Mouse (Mus musculus) liver, embryonic 14.5 days (tissue): ENCODE data around the gene Nr3c2. TPM values are rescaled to one million over a fixed set of nuclear protein-coding genes. Genes with fewer than 3 reads are reported as not detected.

Source experiments
- ATAC-seq: fragments of 200-750 bp; cut with Nextera tagmentation; 2 replicates; pipeline ENCODE4 v1.8.0; 2017; ENCODE audit warnings: moderate number of reproducible peaks, mild to moderate bottlenecking, moderate library complexity; ENCODE audit not compliant: insufficient read depth
- DNase-seq, 3 experiments: peaks; one replicate each; pipeline ENCODE4 v3.0.0-alpha.2; 2012 to 2013; ENCODE audit warnings: low read depth in 3 of 3, low spot score in 3 of 3
- H3K27ac ChIP-seq: fragments of 300-500 bp; sonication (generic); 2 replicates; pipeline ENCODE4 v1.5.1; 2014; ENCODE audit warnings: moderate library complexity, mild to moderate bottlenecking, control low read depth, inconsistent platforms
- H3K27me3 ChIP-seq: fragments of 300-500 bp; sonication (generic); 2 replicates; pipeline ENCODE4 v1.6.1; 2014; ENCODE audit warnings: mild to moderate bottlenecking, low read length, moderate library complexity; ENCODE audit not compliant: control insufficient read depth, insufficient read depth
- H3K36me3 ChIP-seq: fragments of 300-500 bp; sonication (generic); replicated peaks from 2 replicates; pipeline ENCODE4 v1.6.1; 2014; ENCODE audit warnings: low read depth; ENCODE audit not compliant: control insufficient read depth, insufficient read depth
- H3K4me1 ChIP-seq, 2 experiments: fragments of 200-500 bp in 1 of 2; fragments of 300-500 bp in 1 of 2; sonication (generic) in 1 of 2; replicated peaks; 2 replicates each; pipeline ENCODE4 v1.6.1; 2012 to 2014; ENCODE audit warnings: antibody characterized with exemption in 1 of 2, inconsistent platforms in 1 of 2, low read length in 1 of 2; ENCODE audit not compliant: control insufficient read depth in 2 of 2, insufficient read depth in 2 of 2
- H3K4me2 ChIP-seq: fragments of 300-500 bp; sonication (generic); 2 replicates; pipeline ENCODE4 v1.6.1; 2014; ENCODE audit warnings: low read depth, mild to moderate bottlenecking, control low read depth, moderate library complexity
- H3K4me3 ChIP-seq, 2 experiments: fragments of 200-500 bp in 1 of 2; fragments of 300-500 bp in 1 of 2; sonication (generic) in 1 of 2; 2 replicates each; pipeline ENCODE4 v1.5.1; 2012 to 2014; ENCODE audit warnings: low read depth in 2 of 2, low read length in 2 of 2, mild to moderate bottlenecking in 2 of 2, control low read depth in 1 of 2, inconsistent platforms in 1 of 2, moderate library complexity in 1 of 2; ENCODE audit not compliant: insufficient read depth in 1 of 2
- H3K9ac ChIP-seq: fragments of 300-500 bp; sonication (generic); replicated peaks from 2 replicates; pipeline ENCODE4 v1.6.1; 2014; ENCODE audit warnings: mild to moderate bottlenecking, control low read depth, moderate library complexity
- H3K9me3 ChIP-seq: fragments of 300-500 bp; sonication (generic); 2 replicates; pipeline ENCODE4 v1.6.1; 2016; ENCODE audit warnings: low read length, mixed read lengths; ENCODE audit not compliant: control insufficient read depth
- CTCF ChIP-seq: IDR thresholded peaks from 2 replicates; pipeline ENCODE4 v1.5.1; 2016; ENCODE audit warnings: antibody characterized with exemption, low read depth, control low read depth
- EP300 ChIP-seq: IDR thresholded peaks from 2 replicates; pipeline ENCODE4 v1.6.1; 2016; ENCODE audit warnings: antibody characterized with exemption, low read depth
- WGBS: fragments of 180-500 bp; shearing (Covaris S2); extraction: QIAGEN DNeasy Blood & Tissue Kit; methylation state at CpG from one replicate; pipeline ENCODE4 v1.1.7; 2014; ENCODE audit not compliant: insufficient replicate concordance; 5-methylcytosine and 5-hydroxymethylcytosine counted together
- polyA plus RNA-seq, 2 experiments: library from polyadenylated mRNA; depleted of rRNA in 1 of 2; stranded (reverse) in 1 of 2; unstranded in 1 of 2; fragments of >200 nt; fragmentation: Nextera tagmentation in 1 of 2; extraction: Ambion mirVana in 1 of 2; gene quantifications; 2 replicates each; pipeline versions ENCODE4 v1.2.1 to v1.2.3; 2012 to 2014

Gene Nr3c2
- polyA plus RNA-seq, 2 experiments = 0.30 to 0.99 TPM

DNA sequence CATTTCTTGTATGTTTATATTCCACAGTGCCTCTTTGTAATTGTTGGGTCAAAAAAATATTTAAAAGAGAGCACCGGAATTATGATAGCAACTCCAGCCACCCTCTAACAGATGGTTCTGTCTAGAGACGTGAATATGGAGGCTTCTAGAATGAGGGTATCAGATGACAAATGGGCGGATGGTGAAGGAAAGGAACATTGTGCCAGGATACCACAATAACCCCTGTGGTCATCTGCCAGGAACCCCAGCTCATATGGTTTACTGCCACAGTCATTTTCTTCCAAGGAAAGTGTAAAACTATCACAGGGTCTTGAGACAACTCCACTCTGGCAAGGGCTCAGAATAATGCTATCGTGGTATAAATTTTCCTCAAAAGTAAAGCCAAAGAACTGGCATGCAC is 289.1 kb downstream of the Nr3c2 start:
- TF ChIP-seq EP300 = no peak
- no peak for TF ChIP-seq CTCF
- DNase-seq = no peak
- Histone ChIP-seq H3K9ac (no peak overlapping the region), H3K4me1 (no peaks in the 10 kb centered on the region), H3K9me3 (no peaks in the 10 kb centered on the region), H3K27me3 (no peaks in the 10 kb centered on the region), H3K36me3 (no peaks in the 10 kb centered on the region), H3K4me2 (no peak overlapping the region), H3K4me3 (no peak overlapping the region), H3K27ac (no peak overlapping the region)
- 49% methylated on average over 4 of the region's 4 CpGs for WGBS
- ATAC-seq = no peak

DNA sequence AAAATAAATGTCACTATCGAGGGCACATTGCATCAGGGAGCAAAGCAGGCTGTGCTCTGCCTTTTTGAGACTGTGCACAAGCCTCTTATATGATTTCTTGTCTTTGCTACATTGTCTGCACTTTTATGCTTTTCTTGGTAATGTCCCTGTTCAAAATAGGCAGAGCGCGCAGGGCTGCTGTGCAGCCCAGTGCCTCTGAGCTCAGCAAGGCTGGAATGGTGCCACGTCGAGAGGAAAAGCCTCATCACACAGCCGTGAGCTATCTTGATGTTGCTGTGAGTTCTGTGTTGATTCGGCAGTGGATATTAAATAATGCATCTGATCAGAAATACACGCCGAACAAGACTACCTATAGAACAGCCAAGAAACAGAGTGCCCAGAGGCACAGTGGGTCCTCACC is 290.1 kb downstream of the Nr3c2 start:
- no peak for TF ChIP-seq EP300
- no peak for TF ChIP-seq CTCF
- DNase-seq (no peak), ATAC-seq (no peak)
- Histone ChIP-seq H3K9me3 (no peaks in the 10 kb centered on the region), H3K27me3 (no peaks in the 10 kb centered on the region), H3K4me1 (no peaks in the 10 kb centered on the region), H3K36me3 (no peaks in the 10 kb centered on the region), H3K9ac (no peak overlapping the region), H3K4me3 (no peak overlapping the region), H3K27ac (no peak overlapping the region), H3K4me2 (no peak overlapping the region)
- 73% methylated on average over 9 of the region's 9 CpGs for WGBS

DNA sequence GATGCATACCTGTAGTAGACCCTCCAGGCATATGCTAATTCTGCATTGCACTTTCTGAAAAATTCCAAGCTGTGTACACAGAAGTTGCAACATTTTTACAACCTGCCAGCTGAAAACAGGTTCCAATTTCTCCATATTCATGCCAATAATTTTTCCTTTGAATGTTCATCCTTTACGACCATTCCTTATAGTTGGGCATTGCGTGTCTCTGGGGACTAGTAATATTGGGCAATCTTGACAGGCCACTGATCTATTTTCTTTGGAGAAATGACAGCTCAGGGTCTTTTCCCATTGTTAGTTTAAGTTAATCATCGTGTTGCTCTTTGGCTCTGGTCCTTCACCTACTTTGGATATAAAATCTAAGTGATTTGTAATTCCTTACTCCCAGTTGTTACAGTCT is 291.2 kb downstream of the Nr3c2 start:
- ATAC-seq (no peak), DNase-seq (no peak)
- Histone ChIP-seq H3K4me3 (no peak overlapping the region), H3K27me3 (no peaks in the 10 kb centered on the region), H3K9me3 (no peaks in the 10 kb centered on the region), H3K27ac (no peak overlapping the region), H3K4me1 (no peaks in the 10 kb centered on the region), H3K9ac (no peak overlapping the region), H3K4me2 (no peak overlapping the region), H3K36me3 (no peaks in the 10 kb centered on the region)
- WGBS = 61% methylated on average over 3 of the region's 3 CpGs
- TF ChIP-seq EP300 (no peak), CTCF (no peak)

DNA sequence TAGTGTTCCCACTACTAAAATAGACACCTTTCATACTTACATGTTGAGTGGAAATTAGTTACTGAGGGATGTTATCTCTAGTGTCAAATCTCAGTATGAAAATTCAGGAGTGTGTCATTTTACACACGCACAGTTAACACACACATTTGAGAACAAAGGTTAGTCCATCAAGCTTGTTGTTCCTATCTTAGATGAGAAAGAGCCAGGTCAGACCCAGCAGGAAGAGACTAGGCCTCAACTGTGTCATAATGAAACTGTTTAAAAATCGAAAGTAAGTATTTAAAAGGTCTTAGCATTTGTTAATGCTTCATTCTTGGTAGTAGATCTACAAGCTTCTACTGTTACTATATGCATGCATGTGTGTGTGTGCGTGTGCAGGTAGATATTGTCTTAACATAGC is 310.1 kb downstream of the Nr3c2 start:
- no peak for ATAC-seq
- Histone ChIP-seq H3K4me2 (no peak overlapping the region), H3K36me3 (no peaks in the 10 kb centered on the region), H3K4me3 (no peak overlapping the region), H3K9ac (no peak overlapping the region), H3K9me3 (no peaks in the 10 kb centered on the region), H3K4me1 (no peaks in the 10 kb centered on the region), H3K27ac (no peak overlapping the region), H3K27me3 (no peaks in the 10 kb centered on the region)
- TF ChIP-seq CTCF (no peak), EP300 (no peak)
- DNase-seq = no peak
- WGBS = 65% methylated on average over 3 of the region's 3 CpGs

DNA sequence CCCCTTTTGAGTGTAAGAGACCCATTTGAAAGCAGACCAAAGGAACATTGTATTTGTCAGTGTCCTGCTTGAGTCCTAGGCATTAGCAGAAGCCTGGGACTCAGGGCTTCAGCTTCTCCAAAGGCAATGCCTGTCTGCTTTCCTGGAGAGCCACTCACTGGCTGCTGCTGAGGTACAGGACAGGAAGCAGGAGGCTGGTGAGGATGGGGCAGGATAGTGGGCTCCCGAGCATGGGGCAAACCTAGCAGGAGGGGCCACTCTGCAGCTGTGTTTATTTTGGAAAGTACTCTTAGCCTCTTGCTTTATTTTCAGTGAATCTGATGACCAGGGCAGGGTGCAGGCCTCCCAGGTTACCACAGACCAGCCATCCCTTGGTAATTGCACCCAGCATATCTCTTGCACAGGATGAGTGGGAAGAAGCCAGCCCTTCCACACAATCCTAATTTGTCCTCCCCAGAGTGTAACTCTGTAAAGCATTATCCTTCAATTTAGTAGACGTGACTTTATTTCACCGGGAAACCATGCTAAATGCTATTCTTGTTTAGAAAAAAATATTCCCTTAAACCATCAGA is 314.7 kb downstream of the Nr3c2 start:
- no peak for TF ChIP-seq CTCF
- TF ChIP-seq EP300 = no peak
- no peaks in the 10 kb centered on the region for H3K36me3 ChIP-seq
- no peaks in the 10 kb centered on the region for H3K9me3 ChIP-seq
- no peak overlapping the region for H3K4me2 ChIP-seq
- no peak overlapping the region for H3K27ac ChIP-seq
- ATAC-seq (no peak), DNase-seq (no peak)
- H3K27me3 ChIP-seq = no peaks in the 10 kb centered on the region
- 64% methylated on average over 3 of the region's 3 CpGs for WGBS
- H3K4me1 ChIP-seq = no peaks in the 10 kb centered on the region
- H3K9ac ChIP-seq = no peak overlapping the region
- H3K4me3 ChIP-seq = no peak overlapping the region
